Mouse (Mus musculus) heart, postnatal 0 days (tissue): ENCODE results near the gene Gm5767.

Experiments
- CTCF ChIP-seq: IDR thresholded peaks from 2 replicates; pipeline ENCODE4 v1.5.1; 2016; ENCODE audit warnings: antibody characterized with exemption, control low read depth, low read depth
- EP300 ChIP-seq: IDR thresholded peaks from 2 replicates; pipeline ENCODE4 v1.6.1; 2016; ENCODE audit warnings: antibody characterized with exemption, low read depth

DNA sequence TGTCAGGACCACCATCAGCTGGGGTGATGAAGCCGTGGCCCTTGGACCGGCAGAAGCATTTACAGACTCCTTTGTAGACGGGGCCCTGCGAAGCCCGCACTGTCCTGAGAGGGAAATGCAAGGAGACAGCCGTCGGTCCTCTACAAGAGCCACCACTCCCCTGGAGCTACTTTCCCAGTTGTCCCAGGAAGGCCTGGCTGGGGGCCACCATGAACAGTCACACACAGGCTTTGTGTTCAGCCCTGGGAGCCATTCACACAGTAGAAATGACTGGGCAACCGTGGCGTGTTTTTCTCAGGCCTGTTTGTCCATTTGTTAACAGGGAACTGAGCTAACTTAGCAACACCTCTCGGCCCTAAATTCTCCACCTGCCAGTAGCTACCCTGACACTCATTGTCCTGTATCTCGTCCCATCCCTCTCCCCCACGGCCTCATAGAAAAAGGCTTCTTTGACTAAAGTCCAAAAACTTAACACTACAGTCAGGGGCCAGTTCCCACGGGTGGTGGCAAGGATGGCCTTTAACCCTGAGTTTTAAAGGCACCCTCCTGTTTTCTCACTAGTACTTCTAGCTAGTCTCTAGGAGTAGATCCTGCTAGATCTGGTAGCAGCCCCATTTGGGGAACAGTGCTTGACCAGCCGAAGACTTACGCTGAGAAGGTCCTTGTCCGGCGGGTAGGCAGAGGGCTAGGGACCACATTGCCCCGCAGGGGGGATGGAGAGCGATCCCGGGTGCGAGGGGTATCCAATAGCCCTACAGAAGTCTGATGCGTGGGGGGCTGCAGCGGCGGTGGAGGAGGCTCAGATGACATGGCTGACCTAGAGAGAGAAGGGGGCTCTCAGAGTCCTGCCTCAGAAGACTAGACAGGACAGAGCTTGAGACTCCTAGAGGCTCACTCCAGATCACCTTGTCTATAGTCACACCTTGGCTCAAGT lies 16.7 kb upstream of the Gm5767 start:
- no peak for TF ChIP-seq CTCF
- TF ChIP-seq EP300: no peak
